Mouse (Mus musculus) urinary bladder, postnatal 14 days (tissue): ENCODE measurements at regions not wholly inside any gene's neighbourhood (a gene's known extent, or its start where the extent isn't known, plus 50 kb on each side); places are given as distances from the start of the nearest gene placed in this dataset.
A peak's percentile ranks its signal among the peaks of the same experiment; 100 is the strongest.

ENCODE experiments used
- DNase-seq: peaks from one replicate; pipeline ENCODE4 v3.0.0; 2021; ENCODE audit warnings: low spot score

- DNase-seq: no peak
Observed at GRCm38 (mm10) chr10:74722971-74723370, 244.0 kb upstream of the Gnaz start.

DNA sequence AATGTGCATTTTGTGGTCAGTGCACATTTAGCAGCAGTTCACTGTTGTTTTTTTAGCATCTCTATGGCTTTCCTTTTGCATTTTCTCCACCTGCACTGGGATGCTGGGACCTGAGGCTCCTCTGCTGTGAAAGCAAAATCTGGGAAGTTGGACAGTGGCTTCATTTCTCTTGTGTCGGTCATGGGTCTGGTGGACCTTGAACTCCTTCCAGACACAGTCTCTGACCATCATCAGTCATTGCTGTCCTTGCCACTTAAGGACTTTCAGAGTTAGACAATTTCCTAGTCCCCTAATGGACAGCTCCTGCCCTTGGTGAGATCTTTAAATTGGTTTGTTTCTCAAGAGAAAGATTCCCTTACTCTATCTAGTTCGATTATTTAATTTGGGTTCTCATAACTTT lies 217.5 kb upstream of the Gnaz start:
- DNase-seq: no peak

- DNase-seq: no peak
Observed at GRCm38 (mm10) chr10:74750879-74751278, 216.1 kb upstream of the Gnaz start.

GRCm38 (mm10) chr10:74760734-74761133 lies 206.2 kb upstream of the Gnaz start:
- DNase-seq: no peak

- DNase-seq: no peak
Observed at GRCm38 (mm10) chr10:74789245-74789644, 177.7 kb upstream of the Gnaz start.

GRCm38 (mm10) chr10:74789987-74790386 lies 177.0 kb upstream of the Gnaz start:
- DNase-seq: no peak

DNA sequence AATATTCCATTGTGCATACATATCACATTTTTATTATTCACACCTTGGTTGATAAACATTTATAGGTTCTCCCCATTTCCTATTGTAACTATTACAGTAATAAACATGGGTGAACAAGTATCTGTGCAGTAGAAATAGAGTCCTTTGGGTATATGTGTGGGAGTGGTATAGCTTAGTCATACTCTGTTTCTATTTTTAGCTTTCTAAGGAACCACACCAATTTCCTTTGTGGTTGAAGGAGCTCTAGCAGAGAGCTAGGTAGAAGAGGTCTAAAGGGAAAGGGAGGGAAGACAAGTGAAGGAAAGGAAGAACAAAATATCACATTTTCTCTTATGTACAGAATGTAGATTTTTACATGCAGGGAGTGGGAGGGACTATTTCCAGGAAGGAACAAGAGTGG lies 143.6 kb upstream of the Gnaz start:
- DNase-seq: no peak

DNA sequence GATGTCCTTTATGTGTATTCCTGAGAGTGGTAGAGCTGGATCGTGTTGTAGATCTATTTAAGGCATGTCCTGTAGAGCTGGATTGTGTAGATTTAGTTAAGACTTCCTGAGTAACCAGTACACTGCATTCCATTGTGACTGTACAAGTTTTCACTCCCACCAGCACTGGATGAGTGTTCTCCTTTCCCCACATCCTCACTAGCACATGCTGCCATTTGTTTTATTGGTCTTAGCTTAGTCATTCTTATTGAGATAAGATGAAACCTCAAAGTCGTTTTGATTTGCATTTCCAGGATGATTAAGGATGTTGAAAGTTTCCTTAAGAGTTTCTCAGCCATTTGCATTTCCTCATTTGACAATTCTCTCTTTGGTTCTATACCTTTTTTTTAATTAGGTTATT lies 132.6 kb upstream of the Gnaz start:
- no peak for DNase-seq

GRCm38 (mm10) chr10:74848372-74848771 lies 118.6 kb upstream of the Gnaz start:
- DNase-seq: peak; percentile 63

- DNase-seq: no peak
Observed at GRCm38 (mm10) chr10:74854991-74855664, 111.8 kb upstream of the Gnaz start.
